Mouse (Mus musculus) lung, postnatal 4 days (tissue): ENCODE results near the gene Exoc6.
"Not testable (repeated sequence)": the region's sequence is repeated elsewhere in the genome, so short reads cannot be mapped to it uniquely, and the experiment has no call there.

Source experiments
- DNase-seq, 2 experiments: peaks; one replicate each; pipeline ENCODE4 v3.0.0; 2021

Exoc6 gene

DNA sequence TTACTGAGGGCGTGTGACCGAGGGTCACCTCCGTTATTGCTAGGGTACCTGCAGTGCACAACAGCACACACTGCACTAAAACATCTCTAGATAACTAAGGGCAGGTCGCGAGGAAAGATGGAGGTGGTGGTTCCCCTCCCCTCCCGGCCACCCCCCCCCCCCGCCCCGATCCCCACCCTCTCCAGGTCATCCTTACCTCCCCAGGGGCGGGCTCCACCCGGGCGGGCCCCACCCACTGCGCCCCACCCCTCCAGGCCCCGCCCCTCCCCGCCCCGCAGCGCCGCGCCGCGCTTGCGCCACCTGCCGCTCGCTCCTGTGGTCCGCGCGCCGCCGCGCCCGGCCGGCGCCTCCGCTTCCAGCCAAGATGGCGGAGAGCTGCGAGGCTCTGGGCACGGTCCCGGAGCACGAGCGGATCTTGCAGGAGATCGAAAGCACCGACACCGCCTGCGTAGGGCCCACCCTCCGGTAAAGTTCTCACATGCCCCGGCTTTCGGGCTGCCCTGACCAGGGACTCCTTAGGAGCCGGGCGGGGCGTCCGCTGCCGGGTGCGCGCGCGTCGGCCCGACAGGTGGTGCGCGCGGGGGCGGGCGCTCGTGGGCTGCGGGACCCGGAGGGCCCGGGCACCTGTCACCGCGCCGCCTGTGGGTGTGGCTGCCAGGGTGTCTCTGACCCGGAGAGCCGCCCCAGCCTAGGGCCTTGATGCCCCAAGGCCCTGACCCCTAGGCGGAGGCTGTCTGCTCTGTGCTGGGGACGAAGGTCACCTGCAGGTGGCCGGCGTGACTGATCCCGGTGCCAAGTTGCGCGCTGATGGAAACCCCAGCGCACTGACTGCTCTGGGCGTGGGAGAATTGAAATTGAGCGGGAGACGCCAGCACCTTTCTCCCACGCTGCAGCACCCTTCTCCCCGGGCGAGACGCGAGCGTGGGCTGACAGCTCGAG is at the start of gene Exoc6:
TSS of gene Exoc6 (plus strand) at position 318 of the 939 bp plus-strand sequence.
- DNase-seq = peak; percentile 83 to 84

DNA sequence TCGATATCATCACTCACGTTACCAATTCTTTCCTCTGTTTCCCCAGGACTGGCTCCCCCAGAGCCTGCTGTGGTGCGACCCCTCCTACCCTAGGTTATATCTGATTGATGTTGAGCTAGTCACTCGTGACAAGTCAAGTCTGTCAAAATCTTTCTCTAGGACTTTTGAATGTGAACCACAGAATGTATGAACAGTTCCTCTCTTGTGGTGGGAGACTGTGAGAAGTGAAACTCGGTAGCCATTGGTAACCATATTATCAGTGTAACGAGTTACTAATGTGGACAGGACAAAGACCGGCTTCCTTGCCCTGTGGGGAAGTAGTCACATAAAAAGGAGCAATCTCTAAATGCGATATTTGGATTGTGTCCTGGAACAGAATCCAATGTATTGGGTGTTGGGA is 47.2 kb upstream of the Exoc6 start:
- no peak for DNase-seq

DNA sequence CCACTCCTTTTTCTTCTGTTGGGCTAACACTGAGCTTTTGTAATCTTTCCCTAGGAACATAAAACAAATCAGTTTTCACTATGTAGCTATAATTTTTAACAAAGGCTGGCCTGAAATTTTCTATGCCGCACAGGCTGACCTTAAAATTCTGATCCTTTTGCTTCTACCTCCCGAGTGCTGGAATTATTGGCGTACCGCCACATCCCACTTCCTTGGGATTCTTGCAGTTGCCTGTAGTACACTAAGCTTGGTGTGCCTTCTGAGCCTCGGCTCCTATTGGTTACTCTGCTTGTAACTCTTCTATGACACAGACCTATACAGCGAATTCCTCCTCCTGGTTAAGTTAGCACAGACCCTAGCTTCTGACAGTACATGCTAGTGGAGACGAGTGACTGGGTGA is 44.2 kb upstream of the Exoc6 start:
- DNase-seq = no peak

DNA sequence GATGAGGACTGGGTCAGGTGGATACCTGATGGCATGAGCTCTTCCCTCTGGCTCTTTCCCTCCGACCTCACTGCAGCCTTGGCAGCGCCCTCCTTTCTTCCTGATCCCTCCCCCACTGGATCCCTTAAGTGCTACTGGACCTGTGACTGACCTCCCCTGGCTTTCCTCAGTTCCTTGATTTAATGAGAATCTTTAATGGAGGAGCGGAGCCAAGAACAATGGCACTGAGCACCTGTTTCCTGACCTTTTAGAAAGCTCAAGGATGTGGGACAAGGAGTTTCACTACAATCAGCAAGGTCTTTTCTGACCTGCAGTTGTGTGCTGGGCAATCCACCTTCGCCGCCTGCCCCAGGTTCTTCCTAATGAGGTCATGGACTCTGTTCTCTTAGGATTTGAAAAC is 43.6 kb upstream of the Exoc6 start:
- DNase-seq = no peak

DNA sequence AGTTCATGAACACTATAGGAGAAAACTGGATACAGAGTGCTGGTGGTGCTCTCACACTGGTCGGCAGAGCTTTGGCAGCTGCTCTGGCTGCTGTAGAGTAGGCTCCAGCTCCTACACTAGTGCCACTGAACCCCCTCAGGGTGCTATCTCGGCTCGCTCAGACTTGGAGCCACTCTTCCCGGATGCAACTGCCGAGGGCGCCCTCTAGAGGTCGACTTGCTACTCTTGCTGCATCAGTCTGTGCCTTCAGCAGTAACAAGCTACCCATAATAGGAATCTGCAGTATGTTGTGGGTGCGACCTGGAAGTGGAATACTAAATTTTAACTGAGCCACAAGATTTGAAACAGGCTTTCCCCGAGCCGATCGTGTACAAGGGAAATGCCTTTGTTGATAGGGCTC is 40.5 kb upstream of the Exoc6 start:
- peak; percentile 84 to 90 for DNase-seq

DNA sequence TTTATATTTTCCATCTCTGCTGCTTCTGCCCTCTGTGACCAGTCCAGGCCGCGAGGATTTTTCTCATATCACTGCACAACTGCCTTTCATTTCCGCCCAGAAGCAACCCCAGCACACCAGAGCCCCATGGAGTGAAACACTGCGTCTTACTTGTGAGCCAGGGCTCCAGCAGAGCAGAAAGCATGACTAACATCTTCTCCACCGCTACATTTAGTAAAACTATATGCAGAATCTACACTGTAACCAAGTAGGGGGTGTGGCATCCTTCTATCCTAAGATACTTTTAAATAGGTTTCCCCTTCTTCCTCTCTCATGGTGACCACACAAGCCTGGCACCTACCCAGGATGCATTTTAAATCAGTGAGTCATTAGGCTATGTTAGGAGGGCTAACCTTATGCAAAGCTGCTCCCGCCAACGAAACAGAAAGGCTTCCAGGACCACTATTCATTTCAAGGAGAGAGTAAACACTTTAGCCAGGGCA is 35.4 kb upstream of the Exoc6 start:
- peak in 1 of 2 experiments; percentile 54 for DNase-seq

DNA sequence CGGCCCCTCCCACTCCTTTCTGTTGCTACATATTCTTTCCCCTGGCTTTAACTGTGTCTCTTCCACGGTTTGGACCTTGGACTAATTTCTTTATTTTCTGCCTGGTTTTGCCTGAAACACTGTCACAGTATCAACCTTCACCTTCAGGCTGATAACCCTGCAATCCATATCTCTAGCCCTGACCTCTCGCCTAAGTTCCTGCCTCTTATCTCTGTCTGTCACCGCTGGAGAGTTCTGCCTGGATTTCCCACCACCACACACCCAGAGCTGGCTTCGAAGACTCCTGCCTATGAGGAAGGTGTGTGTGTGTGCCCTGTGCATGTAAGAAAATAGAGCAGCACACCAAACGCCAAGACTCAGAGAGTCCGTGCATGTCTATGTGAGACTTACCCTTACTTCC is 32.8 kb upstream of the Exoc6 start:
- no peak for DNase-seq

DNA sequence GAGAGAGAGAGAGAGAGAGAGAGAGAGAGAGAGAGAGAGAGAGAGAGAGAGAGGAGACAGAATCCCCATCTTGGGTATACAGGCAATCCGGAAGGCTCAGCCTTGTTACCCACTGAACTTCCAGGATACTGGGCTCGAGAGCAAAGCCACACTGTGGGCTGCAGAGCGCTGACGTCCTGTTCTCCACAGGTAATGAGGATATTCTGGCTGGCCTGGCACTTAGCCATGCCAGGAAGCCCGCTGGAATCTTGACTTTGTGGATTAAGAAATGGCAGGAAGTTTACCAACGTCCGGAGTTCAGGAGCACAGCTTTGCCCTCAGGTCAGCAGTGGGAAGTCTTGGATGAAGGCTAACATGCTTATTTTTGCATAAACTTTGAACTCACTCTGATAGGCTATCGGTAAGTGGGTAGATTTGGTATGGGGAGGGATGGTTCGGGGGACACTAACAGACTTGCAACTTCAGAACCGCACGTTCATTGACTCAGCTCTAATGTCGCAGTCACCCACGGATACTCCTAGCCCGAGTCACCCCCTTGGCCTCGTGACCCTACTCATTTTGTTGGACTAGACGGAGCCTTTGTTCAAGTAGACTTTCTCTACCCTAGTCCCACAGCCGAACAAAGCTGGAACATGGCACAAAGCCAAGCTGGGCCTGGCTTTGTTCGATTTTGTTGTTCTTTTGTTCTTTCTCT is 29.3 kb upstream of the Exoc6 start:
- peak; percentile 50 to 66 for DNase-seq

DNA sequence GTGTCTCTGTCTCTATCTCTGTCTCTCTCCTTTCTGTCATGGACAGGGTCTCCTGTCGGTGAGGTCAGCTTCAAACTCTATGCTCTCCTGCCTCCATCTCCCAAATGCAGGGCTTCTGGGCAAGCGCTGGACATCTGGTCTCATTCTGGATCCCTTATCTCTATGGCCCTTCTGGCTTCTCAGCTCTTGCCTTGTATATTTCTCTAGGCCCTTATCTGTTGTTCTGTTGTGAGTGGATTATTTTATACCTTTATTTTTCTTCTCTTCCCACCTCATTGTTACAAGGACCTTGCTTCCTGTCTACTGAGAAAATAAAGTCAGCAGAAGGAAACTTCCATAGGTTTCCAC is 28.8 kb upstream of the Exoc6 start:
- no peak for DNase-seq

DNA sequence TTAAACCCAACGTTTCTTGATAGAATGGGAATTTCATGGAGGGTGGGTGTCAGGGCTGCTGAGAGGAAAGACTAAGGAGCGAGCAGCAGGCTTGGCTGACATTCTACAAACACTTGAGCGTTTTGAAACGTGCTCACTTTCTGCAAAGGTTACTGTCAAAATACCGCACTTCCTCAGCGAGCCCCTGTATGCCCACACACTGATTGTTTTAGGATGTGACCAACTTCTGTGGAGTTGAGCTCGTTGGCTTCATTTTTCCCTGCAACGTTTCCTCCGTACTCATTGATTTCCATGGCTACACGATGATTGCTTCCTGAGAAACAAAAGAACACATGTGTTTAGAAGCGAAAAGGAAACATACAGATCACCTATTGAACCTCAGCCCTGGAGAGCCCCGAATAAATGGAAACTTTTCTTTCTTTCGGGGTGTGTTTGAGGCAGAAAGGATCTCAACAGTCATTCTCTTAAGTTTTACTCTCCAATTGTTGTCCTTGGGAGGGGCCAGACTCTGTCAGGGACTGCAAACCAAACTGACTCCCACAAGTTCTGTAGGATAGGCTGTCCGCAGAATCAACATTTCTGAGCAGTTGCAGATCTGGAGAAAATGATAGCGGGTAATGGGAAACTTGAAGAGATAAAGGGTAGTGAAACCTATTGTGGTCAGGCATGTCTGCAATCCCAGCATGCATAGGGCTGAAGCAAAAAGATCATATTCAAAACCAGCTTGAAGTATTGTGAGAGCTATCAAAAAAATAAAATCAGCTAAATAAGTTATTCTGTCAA is 26.7 kb upstream of the Exoc6 start:
- no peak for DNase-seq

DNA sequence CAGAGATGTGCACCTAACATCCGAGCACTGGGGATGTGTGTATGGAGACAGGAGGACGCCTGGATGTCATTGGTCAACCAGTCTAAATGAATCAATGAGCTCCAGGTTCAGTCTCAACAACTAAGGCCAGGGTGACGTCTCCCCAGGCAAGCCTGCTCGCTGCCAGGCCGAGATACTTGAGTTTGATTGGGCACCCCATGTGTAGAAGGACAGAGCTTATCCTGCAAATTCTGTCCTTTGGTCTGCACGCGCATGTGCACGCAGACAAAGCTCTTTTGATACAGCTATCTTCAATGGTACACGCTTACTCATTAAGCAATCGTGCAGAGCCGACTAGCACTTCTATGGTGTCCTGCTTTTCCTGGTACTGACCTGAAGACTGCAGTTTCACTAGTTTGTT is 24.3 kb upstream of the Exoc6 start:
- no peak for DNase-seq

DNA sequence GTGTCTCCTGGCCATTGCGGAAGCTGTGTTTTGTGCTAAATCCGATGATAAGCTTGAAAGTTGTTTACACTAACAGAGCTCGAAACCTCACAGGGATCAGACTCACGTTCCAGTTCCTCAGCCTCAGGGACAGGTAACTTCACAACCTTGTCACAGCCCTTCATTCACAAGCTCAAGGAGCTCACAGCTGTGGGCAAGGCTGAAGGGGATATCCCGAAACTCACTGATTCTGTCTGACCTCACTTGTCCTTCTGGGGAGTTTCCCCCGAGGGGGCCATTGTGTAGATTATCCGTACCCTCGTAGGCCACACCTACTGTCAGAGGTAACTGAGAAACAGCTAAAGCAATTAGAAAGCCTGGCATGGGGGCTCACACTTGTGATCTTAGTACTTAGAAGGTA is 23.4 kb upstream of the Exoc6 start:
- no peak for DNase-seq

DNA sequence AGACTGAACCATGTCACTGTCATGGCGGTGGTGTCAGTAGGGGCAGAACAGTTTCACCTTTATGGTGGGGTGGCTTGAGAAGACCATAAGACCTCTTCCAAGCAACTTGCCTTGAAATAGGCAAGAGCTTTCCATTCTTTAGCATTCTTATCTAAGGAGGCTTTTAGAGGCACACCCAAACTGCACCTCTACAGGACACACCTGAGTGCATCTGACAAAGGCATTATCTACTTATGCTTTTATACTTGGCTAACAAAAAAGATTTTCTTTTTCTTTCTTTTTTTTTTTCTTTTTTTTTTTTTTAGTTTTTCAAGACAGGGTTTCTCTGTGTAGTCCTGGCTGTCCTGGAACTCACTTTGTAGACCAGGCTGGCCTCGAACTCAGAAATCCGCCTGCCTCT is 22.5 kb upstream of the Exoc6 start:
- DNase-seq = not testable (repeated sequence)

DNA sequence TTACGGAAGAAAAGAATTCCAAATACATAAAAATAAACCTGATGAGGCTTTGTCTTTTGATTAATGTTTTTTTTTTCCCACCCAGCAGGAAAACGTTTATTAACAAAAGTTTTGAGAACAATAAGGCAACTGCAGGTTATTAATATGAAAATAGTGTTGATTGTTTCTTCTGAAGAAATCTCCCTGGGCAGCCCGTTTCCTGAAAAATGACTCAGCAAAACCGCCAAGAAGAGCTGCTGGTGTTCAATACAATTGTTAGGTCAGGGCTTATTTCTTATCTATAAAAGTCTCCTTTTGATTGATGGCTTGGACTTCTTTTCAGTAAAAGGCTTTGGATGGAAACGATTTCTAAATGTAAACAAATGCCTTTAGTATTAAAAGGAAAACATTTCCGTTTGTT is 21.6 kb upstream of the Exoc6 start:
- DNase-seq = peak in 1 of 2 experiments; percentile 37

DNA sequence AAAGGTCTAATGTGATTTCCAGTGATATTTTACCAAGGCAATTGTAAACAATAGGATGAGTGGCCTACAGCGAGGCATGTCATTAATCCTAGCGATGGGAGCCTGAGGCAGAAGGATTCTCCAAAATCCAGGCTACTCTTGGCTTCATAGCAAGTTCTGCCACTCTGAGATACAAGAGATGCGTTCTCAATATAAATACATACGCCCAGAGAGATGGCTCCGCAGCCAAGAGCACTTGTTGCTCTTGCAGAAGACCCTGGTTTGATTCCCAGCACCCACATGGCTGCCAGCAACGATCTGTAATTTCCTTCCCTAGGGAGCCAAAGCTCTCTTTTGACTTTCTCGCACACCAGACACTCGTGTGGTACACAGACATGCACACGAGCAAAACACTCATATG is 20.9 kb upstream of the Exoc6 start:
- no peak for DNase-seq

DNA sequence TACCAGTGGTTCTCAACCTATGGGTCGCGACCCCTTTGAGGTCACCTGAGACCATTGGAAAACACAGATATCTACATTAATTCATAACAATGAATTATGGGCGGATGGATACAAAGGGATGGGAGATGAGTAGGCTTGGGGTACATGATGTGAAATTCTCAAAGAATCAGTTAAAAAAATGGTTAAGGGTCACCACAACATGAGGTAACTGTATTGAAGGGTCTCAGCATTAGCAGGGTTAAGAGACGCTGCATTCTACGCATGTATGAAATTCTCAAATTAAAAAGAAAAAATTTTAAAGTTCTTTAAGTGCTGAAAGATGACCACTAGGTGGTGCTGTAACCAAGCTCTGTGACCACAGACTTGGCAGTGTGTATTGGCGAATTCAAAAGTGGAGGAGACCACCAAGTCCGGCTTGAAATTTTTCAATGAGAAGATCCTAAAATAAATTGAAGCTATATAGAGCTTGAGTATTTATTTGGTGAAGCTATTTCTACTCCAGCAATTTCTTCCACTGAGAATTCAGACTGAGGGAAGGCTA is 20.2 kb upstream of the Exoc6 start:
- DNase-seq = peak in 1 of 2 experiments; percentile 40

DNA sequence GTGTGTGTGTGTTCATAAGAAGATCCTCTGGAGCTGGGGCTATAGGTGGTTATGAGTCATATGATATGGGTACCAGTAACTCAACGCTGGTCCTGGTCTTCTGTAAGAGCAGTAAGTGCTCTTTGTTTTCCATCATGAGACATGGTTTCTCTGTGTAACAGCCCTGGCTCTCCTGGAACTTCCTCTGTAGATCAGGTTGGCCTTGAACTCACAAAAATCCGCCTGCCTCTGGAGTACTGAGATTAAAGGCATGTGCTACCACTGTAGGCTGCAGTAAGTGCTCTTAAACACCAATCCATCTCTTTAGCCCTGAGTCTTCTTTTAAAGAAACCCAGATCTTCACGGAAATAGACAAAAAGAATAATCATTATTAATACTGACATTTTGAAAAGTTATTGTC is 19.6 kb upstream of the Exoc6 start:
- DNase-seq = no peak

DNA sequence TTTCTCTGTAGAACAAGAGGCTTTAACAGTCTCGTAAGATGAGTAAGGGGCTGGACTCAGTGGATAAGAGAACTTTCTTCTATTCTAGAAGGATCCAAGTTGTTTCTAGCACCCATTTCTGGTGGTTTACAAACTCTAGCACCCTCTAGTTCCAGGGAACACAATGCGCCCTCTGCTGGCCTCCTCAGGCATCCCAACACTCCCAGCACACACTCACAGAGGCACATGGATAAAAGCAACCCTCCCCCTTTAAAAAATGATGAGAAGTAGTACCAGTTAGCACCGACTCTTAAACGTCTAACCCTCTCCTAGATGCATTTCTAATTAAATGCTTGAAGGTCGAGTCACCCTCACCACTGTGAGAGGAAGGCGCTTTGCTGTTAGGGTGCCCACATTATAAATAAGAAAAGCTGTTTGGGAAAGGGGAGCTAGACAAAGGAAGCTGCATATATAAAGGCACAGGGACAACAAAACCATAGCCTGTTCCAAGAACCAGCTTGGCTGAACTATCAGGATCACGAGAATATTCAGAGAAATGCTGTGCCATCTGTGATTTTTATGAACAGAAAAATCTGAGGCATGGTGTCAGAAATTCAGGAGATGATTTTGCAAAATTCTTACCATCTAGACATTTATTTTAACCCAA is 18.9 kb upstream of the Exoc6 start:
- DNase-seq = peak in 1 of 2 experiments; percentile 50

DNA sequence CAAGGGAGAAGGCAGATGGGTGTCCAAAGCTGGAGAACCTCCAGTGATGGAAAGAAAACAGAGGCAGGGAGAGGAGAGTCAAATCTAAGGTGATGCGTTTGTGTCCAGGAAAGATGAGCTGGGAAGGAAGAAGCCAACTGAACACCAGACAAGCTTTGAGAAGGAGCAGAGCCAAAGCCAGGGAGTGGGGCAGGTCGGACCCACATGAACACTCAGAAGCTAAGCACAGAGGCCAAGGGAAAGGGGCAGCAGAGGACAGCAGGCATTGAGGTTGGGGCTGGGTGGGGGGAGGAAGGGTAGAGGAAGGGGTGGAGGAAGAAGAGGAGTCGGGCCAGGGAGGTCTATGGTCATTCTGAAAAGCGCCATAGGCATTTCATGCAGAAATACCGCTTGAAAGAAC is 17.0 kb upstream of the Exoc6 start:
- DNase-seq = no peak

DNA sequence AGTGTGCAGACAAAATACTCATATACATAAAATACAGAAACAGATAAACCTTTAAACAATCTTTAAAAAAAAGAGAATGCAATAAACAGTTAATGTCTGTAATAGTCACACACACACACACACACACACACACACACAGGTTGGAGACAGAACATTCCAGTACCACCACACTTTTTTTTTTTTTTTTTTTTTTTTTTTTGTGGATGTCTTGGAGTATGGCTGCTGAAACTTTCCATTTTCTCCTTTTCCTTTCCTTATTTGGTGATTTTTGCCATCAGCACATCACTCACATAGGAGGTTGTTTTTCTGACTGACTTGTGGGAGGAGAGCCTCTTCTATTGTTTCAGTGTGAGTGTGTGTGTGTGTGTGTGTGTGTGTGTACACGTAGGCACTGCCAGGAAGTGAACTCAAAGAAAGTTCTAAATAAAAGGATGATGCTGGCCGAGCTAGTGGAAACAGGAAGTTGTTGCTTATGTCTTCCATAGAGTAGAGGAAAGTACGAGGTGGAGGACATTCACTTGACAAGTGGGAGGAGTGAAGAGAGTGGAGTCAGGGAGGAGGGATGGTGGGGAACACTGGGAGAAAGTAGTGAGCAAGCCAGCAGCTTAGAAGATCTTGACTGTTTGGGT is 15.4 kb upstream of the Exoc6 start:
- DNase-seq = peak; percentile 34 to 38

DNA sequence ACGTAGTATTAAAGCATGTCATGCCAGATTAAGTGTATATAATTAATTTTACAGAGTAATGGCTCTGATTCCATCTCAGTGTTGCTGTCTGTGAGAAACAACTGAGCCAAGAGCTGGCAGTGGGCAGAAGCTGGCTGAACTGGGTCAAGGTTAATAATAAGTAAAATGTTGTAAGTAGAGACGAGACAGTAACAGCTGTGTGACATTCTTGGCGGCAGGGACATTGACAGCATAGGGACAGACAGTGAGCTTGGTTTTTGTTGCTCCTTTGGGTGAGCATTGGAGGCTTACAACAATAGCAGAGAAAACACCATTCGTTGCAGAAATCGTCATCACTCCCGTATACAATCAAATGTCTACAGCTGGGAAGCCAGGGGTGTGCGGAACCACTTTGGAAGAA is 13.8 kb upstream of the Exoc6 start:
- DNase-seq = peak in 1 of 2 experiments; percentile 30

DNA sequence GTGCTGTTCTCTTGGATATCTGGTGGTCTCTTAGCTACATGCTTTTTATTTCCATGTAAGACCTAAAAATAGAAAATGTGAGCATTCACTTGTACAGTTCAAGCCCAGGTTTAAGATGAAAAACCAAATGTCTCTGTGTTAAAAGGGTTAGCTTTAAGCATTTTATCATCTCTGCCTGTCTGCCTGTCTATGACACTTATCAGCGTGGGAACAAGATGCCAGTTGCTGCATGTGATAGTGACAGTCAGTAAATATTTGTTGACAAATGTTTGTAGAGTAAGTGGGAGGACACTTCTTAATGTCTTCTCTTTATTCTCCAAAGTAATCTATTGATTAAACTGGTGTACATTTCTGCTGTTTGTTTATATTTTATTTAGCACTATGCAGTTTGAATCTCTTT is 12.5 kb upstream of the Exoc6 start:
- no peak for DNase-seq
